Comparison of ENCODE assay signal across 18 mouse cellular contexts in the genomic region with DNA sequence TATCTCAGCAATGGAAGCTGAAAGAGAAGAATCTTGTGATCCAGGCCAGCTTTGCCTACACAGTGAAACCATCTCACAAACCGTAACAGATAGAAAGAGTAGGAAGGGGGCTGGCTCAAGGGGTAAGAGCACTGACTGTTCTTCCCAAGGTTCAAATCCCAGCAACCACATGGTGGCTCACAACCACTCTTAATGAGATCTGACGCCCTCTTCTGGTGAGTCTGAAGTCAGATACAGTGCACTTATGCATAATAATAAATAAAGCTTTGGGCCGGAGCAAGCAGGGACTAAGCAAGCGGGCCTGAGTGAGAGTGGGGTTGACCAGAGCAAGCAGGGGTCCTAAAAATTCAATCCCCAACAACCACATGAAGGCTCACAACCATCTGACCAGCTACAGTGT. TPM values are rescaled to one million over a fixed set of nuclear protein-coding genes. Genes with fewer than 3 reads are reported as not detected.
DNase-seq lines count a peak whose midpoint lies in the region; ATAC-seq and TF ChIP-seq lines count a peak whose summit lies in the region.
"Had no signal": no experiment of that assay in that cellular context is flagged by ENCODE, and none has a peak within 500 bp of the region (broad histone marks: within the 10 kb centered on the region; RNA-seq: fewer than 3 reads in every experiment).

No protein-coding gene starts in this region.

- DNase-seq in CD4-positive, CD25-positive, alpha-beta regulatory T cell, adult 2 months (ENCODE audit: low read depth, low spot score) = peak; percentile 25
- DNase-seq in kidney, postnatal 10 days = peak; percentile 22
- DNase-seq in kidney, adult 2 months = no peak
- DNase-seq in lung, postnatal 36 days = peak; percentile 26
- no peak for DNase-seq in lung, postnatal 10 days
- no peak for DNase-seq in right cerebral cortex, postnatal 10 days (ENCODE audit: low spot score in 2 of 2)
- DNase-seq: adrenal gland, adult 8-10 months; cerebellum, adult 11-12 months; layer of hippocampus, postnatal 36 days; left cerebral cortex, postnatal 4 days had no signal

- H3K4me3 ChIP-seq in kidney, adult 2 months (ENCODE audit: insufficient read depth, low read depth, low read length) = no peak overlapping the region
- H3K4me3 ChIP-seq in midbrain, embryonic 16.5 days (ENCODE audit: low read depth, low read length) = no peak overlapping the region
- H3K4me3 ChIP-seq: embryonic facial prominence, embryonic 10.5 days; forebrain, embryonic 13.5 days; heart, embryonic 12.5 days; hindbrain, embryonic 15.5 days; midbrain, embryonic 10.5 days; neural tube, embryonic 13.5 days had no signal

- H3K9me3 ChIP-seq in midbrain, embryonic 16.5 days (replicated peaks; ENCODE audit: control insufficient read depth, low read length, poor library complexity, severe bottlenecking) = no peaks in the 10 kb centered on the region
- H3K9me3 ChIP-seq: embryonic facial prominence, embryonic 10.5 days; forebrain, embryonic 13.5 days; hindbrain, embryonic 15.5 days; midbrain, embryonic 10.5 days; neural tube, embryonic 13.5 days had no signal

- no peaks in the 10 kb centered on the region for H3K4me1 ChIP-seq in kidney, adult 2 months (ENCODE audit: control insufficient read depth, insufficient read depth, low read length)
- no peaks in the 10 kb centered on the region for H3K4me1 ChIP-seq in midbrain, embryonic 16.5 days (ENCODE audit: control insufficient read depth, insufficient read depth, low read length)
- H3K4me1 ChIP-seq: embryonic facial prominence, embryonic 10.5 days; forebrain, embryonic 13.5 days; heart, embryonic 12.5 days; hindbrain, embryonic 15.5 days; midbrain, embryonic 10.5 days; neural tube, embryonic 13.5 days had no signal

- no peak overlapping the region for H3K4me2 ChIP-seq in midbrain, embryonic 16.5 days (ENCODE audit: low read length)
- H3K4me2 ChIP-seq: forebrain, embryonic 13.5 days; heart, embryonic 12.5 days; hindbrain, embryonic 15.5 days; neural tube, embryonic 13.5 days had no signal

- TF ChIP-seq POLR2A in kidney, adult 2 months (IDR thresholded peaks at IDR 0.05; ENCODE audit: low read depth, low read length) = no peak

- no peaks in the 10 kb centered on the region for H3K27me3 ChIP-seq in kidney, adult 2 months (replicated peaks; ENCODE audit: control insufficient read depth, insufficient read depth, low read length)
- no peaks in the 10 kb centered on the region for H3K27me3 ChIP-seq in midbrain, embryonic 16.5 days (ENCODE audit: control insufficient read depth, insufficient read depth, low read depth, low read length)
- H3K27me3 ChIP-seq: forebrain, embryonic 13.5 days; heart, embryonic 12.5 days; hindbrain, embryonic 15.5 days; neural tube, embryonic 13.5 days had no signal

- TF ChIP-seq CTCF in kidney, adult 2 months (conservative IDR thresholded peaks at IDR 0.05; ENCODE audit: insufficient read depth, insufficient read length, low read depth, low read length) = no peak

- WGBS in kidney, adult 2 months = 86% methylated on average over 4 of the region's 4 CpGs
- 85% methylated on average over 4 of the region's 4 CpGs for WGBS in midbrain, embryonic 16.5 days

- no peaks in the 10 kb centered on the region; the same call in none of the 2 replicates for H3K36me3 ChIP-seq in kidney, adult 2 months (ENCODE audit: control insufficient read depth, insufficient read depth, low read length)
- peaks cover 75% of the 10 kb centered on the region for H3K36me3 ChIP-seq in midbrain, embryonic 16.5 days (ENCODE audit: control insufficient read depth, insufficient read depth, low read length)

- no peak overlapping the region for H3K27ac ChIP-seq in kidney, adult 2 months (ENCODE audit: insufficient read depth, low read depth, low read length)
- H3K27ac ChIP-seq in midbrain, embryonic 16.5 days (ENCODE audit: low read length) = no peak overlapping the region
- H3K27ac ChIP-seq: embryonic facial prominence, embryonic 10.5 days; forebrain, embryonic 13.5 days; hindbrain, embryonic 15.5 days; midbrain, embryonic 10.5 days; neural tube, embryonic 13.5 days had no signal

- no peak overlapping the region for H3K9ac ChIP-seq in midbrain, embryonic 16.5 days (ENCODE audit: low read depth, low read length)
- H3K9ac ChIP-seq: forebrain, embryonic 13.5 days; heart, embryonic 12.5 days; hindbrain, embryonic 15.5 days; neural tube, embryonic 13.5 days had no signal

- no peak for ATAC-seq in CD4-positive, CD25-positive, alpha-beta regulatory T cell, adult 4 months
- no peak for ATAC-seq in midbrain, embryonic 16.5 days
- ATAC-seq: forebrain, embryonic 13.5 days had no signal

RNA-seq across cellular contexts. Expression of a gene that starts 24.2 kb away (rescaled TPM):
- 10 to 100 TPM; 23.4 to 24.1 TPM for polyA plus RNA-seq in CD4-positive, CD25-positive, alpha-beta regulatory T cell, adult 4 months (2017; shearing (Covaris generic))
- polyA plus RNA-seq in kidney, adult 2 months (2012; rRNA removed) = 12.0 and 12.2 TPM in 2 replicates
- polyA plus RNA-seq in midbrain, embryonic 16.5 days (2015; fragmentation: Nextera tagmentation; extraction: Ambion mirVana) = 80.0 and 105 TPM in 2 replicates

RNA-seq across cellular contexts. Expression of a gene that starts 24.3 kb away (rescaled TPM):
- 100 to 1,000 TPM; 102 to 156 TPM for polyA plus RNA-seq in CD4-positive, CD25-positive, alpha-beta regulatory T cell, adult 4 months (2017; shearing (Covaris generic))
- 84.3 and 87.6 TPM in 2 replicates for polyA plus RNA-seq in kidney, adult 2 months (2012; rRNA removed)
- polyA plus RNA-seq in midbrain, embryonic 16.5 days (2015; fragmentation: Nextera tagmentation; extraction: Ambion mirVana) = 177 and 187 TPM in 2 replicates

Comparison
In these comparisons a context has a peak if more than half of its experiments do, and no peak if none do; other contexts are left out.
1. DNase-seq: peak in CD4-positive, CD25-positive, alpha-beta regulatory T cell, adult 2 months (single experiment), kidney, postnatal 10 days (single experiment) and lung, postnatal 36 days (single experiment); none in kidney, adult 2 months (single experiment), lung, postnatal 10 days (single experiment) and right cerebral cortex, postnatal 10 days (0 of 2).